Comparison of ENCODE assay signal across 8 mouse cellular contexts in the genomic region with DNA sequence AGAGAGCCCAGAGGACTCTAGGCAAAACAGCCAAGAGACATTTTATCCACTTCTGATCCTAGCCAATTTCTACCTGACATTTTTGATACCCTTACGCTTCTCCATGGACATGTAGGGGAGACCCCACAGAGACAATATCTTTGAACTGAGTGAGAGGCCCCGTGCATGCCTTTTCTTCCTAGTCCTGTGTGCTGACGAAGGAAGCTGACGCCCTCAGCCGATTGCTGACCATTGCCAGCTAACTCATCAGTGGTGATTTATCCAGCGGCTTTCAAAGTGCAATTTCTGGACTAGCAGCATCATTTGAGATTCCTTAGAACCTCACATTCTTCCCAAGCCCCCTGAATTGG.
DNase-seq lines count a peak whose midpoint lies in the region; ATAC-seq and TF ChIP-seq lines count a peak whose summit lies in the region.

No protein-coding gene starts in this region.

- no peaks in the 10 kb centered on the region for H3K27me3 ChIP-seq in intestine, embryonic 15.5 days (replicated peaks)
- H3K27me3 ChIP-seq in neural tube, embryonic 13.5 days: no peaks in the 10 kb centered on the region

- H3K36me3 ChIP-seq in intestine, embryonic 15.5 days: no peaks in the 10 kb centered on the region
- H3K36me3 ChIP-seq in neural tube, embryonic 13.5 days: no peaks in the 10 kb centered on the region

- ATAC-seq in intestine, embryonic 15.5 days: no peak; the same call in 1 of the 2 replicates
- ATAC-seq in neural tube, embryonic 13.5 days (ENCODE audit: low read depth): peak; percentile 40; the same call in 1 of the 2 replicates

- peaks cover 7% of the 10 kb centered on the region; the same call in 1 of the 2 replicates for H3K4me1 ChIP-seq in intestine, embryonic 15.5 days (replicated peaks)
- H3K4me1 ChIP-seq in neural tube, embryonic 13.5 days (replicated peaks): peaks cover 13% of the 10 kb centered on the region

- peak overlapping the region; percentile 49 for H3K27ac ChIP-seq in gastrocnemius, adult 2 months
- H3K27ac ChIP-seq in intestine, embryonic 15.5 days: no peak overlapping the region
- H3K27ac ChIP-seq in neural tube, embryonic 13.5 days (replicated peaks): no peak overlapping the region

- WGBS in intestine, embryonic 15.5 days: 46% methylated on average over 6 of the region's 6 CpGs
- 57% methylated on average over 6 of the region's 6 CpGs for WGBS in neural tube, embryonic 13.5 days

- H3K9me3 ChIP-seq in intestine, embryonic 15.5 days: no peaks in the 10 kb centered on the region
- no peaks in the 10 kb centered on the region for H3K9me3 ChIP-seq in neural tube, embryonic 13.5 days

- peak overlapping the region; percentile 42 for H3K4me2 ChIP-seq in intestine, embryonic 15.5 days (replicated peaks)
- peak overlapping the region; percentile 56 for H3K4me2 ChIP-seq in neural tube, embryonic 13.5 days

- TF ChIP-seq CTCF in gastrocnemius, adult 2 months (IDR thresholded peaks at IDR 0.05): no peak

- peak; percentile 17 for DNase-seq in gastrocnemius, adult 2 months
- DNase-seq in gastrocnemius, postnatal 10 days: no peak
- DNase-seq in urinary bladder, postnatal 14 days (ENCODE audit: low spot score): peak; percentile 10
- DNase-seq in urinary bladder, postnatal 4 days (ENCODE audit: low spot score in 2 of 2): no peak
- DNase-seq in urinary bladder, adult 2 months (ENCODE audit: low spot score): no peak
- DNase-seq in T-cell, adult 2 months (ENCODE audit: low spot score): no peak

- H3K9ac ChIP-seq in intestine, embryonic 15.5 days: no peak overlapping the region
- peak overlapping the region; percentile 47; the same call in 1 of the 2 replicates for H3K9ac ChIP-seq in neural tube, embryonic 13.5 days

- H3K4me3 ChIP-seq in gastrocnemius, adult 2 months: peak overlapping the region; percentile 73
- H3K4me3 ChIP-seq in intestine, embryonic 15.5 days (replicated peaks): no peak overlapping the region
- peak overlapping the region; percentile 26 for H3K4me3 ChIP-seq in neural tube, embryonic 13.5 days

- intact Hi-C loops in gastrocnemius, adult 2 months (cut with DNase I): loop anchor here (2.0 kb wide), 1 partner anchor 866 kb away; no protein-coding TSS in a partner anchor

Comparison
In these comparisons a context has a peak if more than half of its experiments do, and no peak if none do; other contexts are left out.
1. DNase-seq: peak in gastrocnemius, adult 2 months (single experiment) and urinary bladder, postnatal 14 days (single experiment); none in gastrocnemius, postnatal 10 days (single experiment), urinary bladder, postnatal 4 days (0 of 2), urinary bladder, adult 2 months (single experiment) and T-cell, adult 2 months (single experiment).